Mouse (Mus musculus) CH12.LX (cell line): ENCODE data around the gene Aspa.

Source experiments
- BHLHE40 ChIP-seq: IDR thresholded peaks from 2 replicates; pipeline ENCODE4 v1.6.1; 2011; ENCODE audit warnings: mild to moderate bottlenecking, low read depth, low read length, improper control_type of control experiment
- CTCF ChIP-seq, 2 experiments: IDR thresholded peaks in 1 of 2; conservative IDR thresholded peaks in 1 of 2; 2 replicates each; pipeline ENCODE4 v1.5.1; 2011 to 2012; ENCODE audit warnings: low read depth in 2 of 2, low read length in 2 of 2, improper control_type of control experiment in 1 of 2, inconsistent platforms in 1 of 2, mild to moderate bottlenecking in 1 of 2, moderate library complexity in 1 of 2
- E2F4 ChIP-seq: IDR thresholded peaks from 2 replicates; pipeline ENCODE4 v1.6.1; 2011; ENCODE audit warnings: low read depth, low read length, improper control_type of control experiment; ENCODE audit not compliant: insufficient replicate concordance
- EP300 ChIP-seq: IDR thresholded peaks from 2 replicates; pipeline ENCODE4 v1.6.1; 2011; ENCODE audit warnings: low read length, improper control_type of control experiment
- JUND ChIP-seq: conservative IDR thresholded peaks from 2 replicates; pipeline ENCODE4 v1.6.1; 2011; ENCODE audit warnings: low read depth, low read length, improper control_type of control experiment
- MYC ChIP-seq: IDR thresholded peaks from 2 replicates; pipeline ENCODE4 v1.6.1; 2011; ENCODE audit warnings: low read depth, mild to moderate bottlenecking, improper control_type of control experiment, low read length
- NRF1 ChIP-seq: IDR thresholded peaks from 2 replicates; pipeline ENCODE4 v1.6.1; 2014; ENCODE audit warnings: low read depth, mild to moderate bottlenecking, inconsistent platforms, low read length, improper control_type of control experiment, moderate library complexity
- POLR2A ChIP-seq: IDR thresholded peaks from 2 replicates; pipeline ENCODE4 v1.6.1; 2011; ENCODE audit warnings: low read depth, mild to moderate bottlenecking, improper control_type of control experiment, low read length
- USF2 ChIP-seq: conservative IDR thresholded peaks from 2 replicates; pipeline ENCODE4 v1.6.1; 2011; ENCODE audit warnings: low read depth, low read length, improper control_type of control experiment

GRCm38 (mm10) chr11:73350483-73350882 lies 21.1 kb upstream of the Aspa start, which contains the start of gene Olfr20:
- no peak for TF ChIP-seq EP300
- no peak for TF ChIP-seq MYC
- TF ChIP-seq CTCF (conservative IDR thresholded peaks at IDR 0.05 in 1 of 2, IDR thresholded peaks at IDR 0.05 in 1 of 2; ENCODE audit: low read depth in 2 of 2, low read length in 2 of 2), result no peak
- no peak for TF ChIP-seq USF2
- no peak for TF ChIP-seq E2F4
- TF ChIP-seq BHLHE40, result no peak
- TF ChIP-seq POLR2A, result no peak
- TF ChIP-seq NRF1, result no peak
- TF ChIP-seq JUND, result no peak
